Mouse (Mus musculus) heart, postnatal 0 days (tissue): ENCODE data around the gene Tfeb. TPM values are rescaled to one million over a fixed set of nuclear protein-coding genes. Genes with fewer than 3 reads are reported as not detected.
A peak's percentile ranks its signal among the peaks of the same experiment; 100 is the strongest.

Source experiments
- ATAC-seq: fragments of 200-750 bp; cut with Nextera tagmentation; 2 replicates; pipeline ENCODE4 v1.8.0; 2017; ENCODE audit warnings: low read depth, moderate number of reproducible peaks, moderate library complexity; ENCODE audit not compliant: insufficient read depth
- DNase-seq: peaks from one replicate; pipeline ENCODE4 v3.0.0-alpha.2; 2016; ENCODE audit warnings: low spot score
- H3K27ac ChIP-seq: fragments of 300-500 bp; sonication (generic); 2 replicates; pipeline ENCODE4 v1.5.1; 2014; ENCODE audit warnings: low read depth, mild to moderate bottlenecking
- H3K27me3 ChIP-seq: fragments of 300-500 bp; sonication (generic); 2 replicates; pipeline ENCODE4 v1.6.1; 2014; ENCODE audit warnings: low read length, mixed read lengths; ENCODE audit not compliant: control insufficient read depth, insufficient read depth
- H3K36me3 ChIP-seq: fragments of 300-500 bp; sonication (generic); replicated peaks from 2 replicates; pipeline ENCODE4 v1.6.1; 2014; ENCODE audit warnings: low read length, mixed read lengths; ENCODE audit not compliant: control insufficient read depth, insufficient read depth
- H3K4me1 ChIP-seq: fragments of 300-500 bp; sonication (generic); 2 replicates; pipeline ENCODE4 v1.6.1; 2014; ENCODE audit warnings: antibody characterized with exemption; ENCODE audit not compliant: control insufficient read depth, insufficient read depth
- H3K4me2 ChIP-seq: fragments of 300-500 bp; sonication (generic); 2 replicates; pipeline ENCODE4 v1.6.1; 2014; ENCODE audit warnings: low read depth, mild to moderate bottlenecking, low read length, moderate library complexity
- H3K4me3 ChIP-seq: fragments of 300-500 bp; sonication (generic); 2 replicates; pipeline ENCODE4 v1.5.1; 2014; ENCODE audit warnings: low read depth, low read length
- H3K9ac ChIP-seq: fragments of 300-500 bp; sonication (generic); replicated peaks from 2 replicates; pipeline ENCODE4 v1.6.1; 2014; ENCODE audit warnings: low read depth, low read length, mixed read lengths
- H3K9me3 ChIP-seq: fragments of 300-500 bp; sonication (generic); replicated peaks from 2 replicates; pipeline ENCODE4 v1.6.1; 2016; ENCODE audit warnings: low read length; ENCODE audit not compliant: control insufficient read depth
- CTCF ChIP-seq: IDR thresholded peaks from 2 replicates; pipeline ENCODE4 v1.5.1; 2016; ENCODE audit warnings: antibody characterized with exemption, control low read depth, low read depth
- EP300 ChIP-seq: IDR thresholded peaks from 2 replicates; pipeline ENCODE4 v1.6.1; 2016; ENCODE audit warnings: antibody characterized with exemption, low read depth
- WGBS: fragments of 180-500 bp; shearing (Covaris S2); extraction: QIAGEN DNeasy Blood & Tissue Kit; methylation state at CpG from one replicate; pipeline ENCODE4 v1.1.7; 2014; 5-methylcytosine and 5-hydroxymethylcytosine counted together
- polyA plus RNA-seq: library from polyadenylated mRNA; unstranded; fragments of >200 nt; fragmentation: Nextera tagmentation; extraction: Ambion mirVana; gene quantifications from 2 replicates; pipeline ENCODE4 v1.2.1, GENCODE M21; 2015
- total RNA-seq: library from RNA; depleted of rRNA; stranded (reverse); fragments of >200 nt; gene quantifications from 2 replicates; pipeline ENCODE4 v1.2.3, GENCODE M21; 2014; ENCODE audit warnings: low replicate concordance

The Tfeb gene
- total and polyA plus RNA-seq, 2 experiments from 2014 or later, result 27.9 to 42.4 TPM

DNA sequence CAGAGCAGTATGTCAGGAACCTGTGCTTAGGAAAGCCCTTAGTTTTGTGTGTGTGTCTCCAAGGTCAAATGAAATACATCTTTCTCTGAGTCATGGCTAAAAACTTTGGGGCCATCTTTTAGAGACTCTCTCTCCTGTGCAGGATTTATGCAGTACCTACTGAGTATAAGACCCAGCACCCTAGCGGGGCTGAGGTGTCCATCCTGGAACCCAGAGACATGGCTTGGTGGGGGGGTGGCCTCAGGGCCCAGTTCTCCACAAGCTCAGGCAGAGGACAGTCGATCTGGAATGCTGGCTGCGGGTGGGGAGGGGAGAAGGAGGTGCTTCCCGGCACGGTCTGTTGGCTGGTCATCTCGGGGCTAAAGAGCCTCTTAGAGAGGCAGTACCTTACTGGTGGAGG lies 19.5 kb downstream of the Tfeb start:
- TF ChIP-seq EP300 (no peak), CTCF (no peak)
- no peaks in the 10 kb centered on the region for H3K27me3 ChIP-seq
- H3K36me3 ChIP-seq, result peaks cover 8% of the 10 kb centered on the region; the same call in 1 of the 2 replicates
- ATAC-seq (0 out of 2 replicates have a peak, but pooled peaks have one; percentile 3), DNase-seq (no peak)
- H3K9me3 ChIP-seq, result no peaks in the 10 kb centered on the region
- H3K4me2 ChIP-seq, result no peak overlapping the region
- no peak overlapping the region for H3K9ac ChIP-seq
- peak overlapping the region; percentile 43 for H3K27ac ChIP-seq
- 18% methylated on average over 6 of the region's 6 CpGs for WGBS
- H3K4me3 ChIP-seq, result no peak overlapping the region
- H3K4me1 ChIP-seq, result peaks cover 32% of the 10 kb centered on the region

DNA sequence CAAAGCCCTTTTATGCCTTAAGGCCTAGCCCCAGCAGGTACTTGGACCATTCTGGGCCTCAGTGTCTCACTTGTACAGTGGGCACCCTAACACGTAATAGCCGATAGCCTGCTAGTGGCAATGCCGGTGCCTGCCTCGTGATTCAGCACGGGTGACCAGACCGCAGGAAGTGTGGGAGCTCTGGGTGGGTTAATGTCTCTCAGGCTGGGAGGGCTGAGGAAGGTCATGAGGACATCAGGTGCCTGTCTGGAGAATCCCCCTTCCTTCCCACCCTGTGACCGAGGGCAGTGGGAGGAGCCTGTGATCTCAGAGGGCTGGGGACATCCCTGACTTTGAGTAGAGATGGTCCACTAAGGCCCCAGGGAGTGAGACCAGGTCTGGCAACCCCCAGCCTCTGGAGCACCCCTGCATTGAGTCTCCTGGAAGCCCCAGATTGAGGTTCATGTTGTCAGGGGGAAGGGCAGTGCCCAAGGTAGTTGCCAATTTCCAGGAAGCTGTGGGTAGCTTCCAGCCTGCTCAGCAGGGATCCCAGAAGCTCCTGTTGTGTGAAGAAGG lies 20.3 kb downstream of the Tfeb start:
- peak overlapping the region; percentile 43 for H3K27ac ChIP-seq
- no peak overlapping the region for H3K4me3 ChIP-seq
- TF ChIP-seq EP300, result no peak
- TF ChIP-seq CTCF, result no peak
- 67% methylated on average over 7 of the region's 7 CpGs for WGBS
- no peaks in the 10 kb centered on the region for H3K9me3 ChIP-seq
- no peak overlapping the region for H3K9ac ChIP-seq
- H3K36me3 ChIP-seq, result 0 out of 2 replicates have a peak, but pooled peaks cover 1% of the 10 kb centered on the region
- ATAC-seq, result no peak
- H3K27me3 ChIP-seq, result no peaks in the 10 kb centered on the region
- no peak overlapping the region for H3K4me2 ChIP-seq
- H3K4me1 ChIP-seq, result peaks cover 33% of the 10 kb centered on the region
- no peak for DNase-seq

- Histone ChIP-seq H3K36me3 (no peaks in the 10 kb centered on the region), H3K4me1 (peaks cover 47% of the 10 kb centered on the region)
- WGBS, result 39% methylated on average over 15 of the region's 15 CpGs
These were observed 23.0 kb downstream of the Tfeb start for GRCm38 (mm10) chr17:47759702-47760410.

DNA sequence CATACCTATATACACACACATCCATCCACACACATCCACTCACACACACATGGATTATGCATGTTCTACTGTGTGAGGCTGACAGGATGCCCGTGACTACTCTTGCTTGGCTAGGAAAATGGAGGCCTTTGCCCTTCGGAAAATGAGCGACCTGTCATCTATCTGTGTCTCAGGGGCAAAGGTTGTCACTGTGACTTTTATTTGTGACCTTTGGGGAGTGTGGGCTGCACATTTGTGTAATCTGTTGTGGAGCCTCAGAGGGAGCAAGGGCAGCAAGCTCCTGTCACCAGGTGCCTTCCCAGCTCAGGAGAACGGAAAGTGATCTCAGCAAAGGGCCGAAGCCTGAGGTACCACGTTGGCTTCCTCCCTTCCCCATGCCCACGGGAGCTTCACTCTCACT lies 25.2 kb downstream of the Tfeb start:
- TF ChIP-seq EP300 (no peak), CTCF (no peak)
- ATAC-seq, result no peak
- Histone ChIP-seq H3K4me1 (peaks cover 41% of the 10 kb centered on the region), H3K27ac (peak overlapping the region; percentile 88), H3K4me3 (no peak overlapping the region), H3K9me3 (no peaks in the 10 kb centered on the region), H3K27me3 (no peaks in the 10 kb centered on the region), H3K36me3 (0 out of 2 replicates have a peak, but pooled peaks cover 4% of the 10 kb centered on the region), H3K9ac (no peak overlapping the region), H3K4me2 (no peak overlapping the region)
- DNase-seq, result no peak
- 68% methylated on average over 7 of the region's 7 CpGs for WGBS

More at GRCm38 (mm10) chr17:47759702-47760410, 23.0 kb downstream of the Tfeb start:
- peak; percentile 79 for DNase-seq
- no peaks in the 10 kb centered on the region for H3K27me3 ChIP-seq
- TF ChIP-seq CTCF (peak; percentile 69), EP300 (0 out of 2 replicates have a peak, but pooled peaks have one; percentile 61)
- peak overlapping the region; percentile 67 for H3K27ac ChIP-seq
- H3K9me3 ChIP-seq, result no peaks in the 10 kb centered on the region
- H3K4me3 ChIP-seq, result no peak overlapping the region
- peak overlapping the region; percentile 41 for H3K4me2 ChIP-seq
- H3K9ac ChIP-seq, result no peak overlapping the region; the same call in 1 of the 2 replicates
- peak; percentile 74 for ATAC-seq

DNA sequence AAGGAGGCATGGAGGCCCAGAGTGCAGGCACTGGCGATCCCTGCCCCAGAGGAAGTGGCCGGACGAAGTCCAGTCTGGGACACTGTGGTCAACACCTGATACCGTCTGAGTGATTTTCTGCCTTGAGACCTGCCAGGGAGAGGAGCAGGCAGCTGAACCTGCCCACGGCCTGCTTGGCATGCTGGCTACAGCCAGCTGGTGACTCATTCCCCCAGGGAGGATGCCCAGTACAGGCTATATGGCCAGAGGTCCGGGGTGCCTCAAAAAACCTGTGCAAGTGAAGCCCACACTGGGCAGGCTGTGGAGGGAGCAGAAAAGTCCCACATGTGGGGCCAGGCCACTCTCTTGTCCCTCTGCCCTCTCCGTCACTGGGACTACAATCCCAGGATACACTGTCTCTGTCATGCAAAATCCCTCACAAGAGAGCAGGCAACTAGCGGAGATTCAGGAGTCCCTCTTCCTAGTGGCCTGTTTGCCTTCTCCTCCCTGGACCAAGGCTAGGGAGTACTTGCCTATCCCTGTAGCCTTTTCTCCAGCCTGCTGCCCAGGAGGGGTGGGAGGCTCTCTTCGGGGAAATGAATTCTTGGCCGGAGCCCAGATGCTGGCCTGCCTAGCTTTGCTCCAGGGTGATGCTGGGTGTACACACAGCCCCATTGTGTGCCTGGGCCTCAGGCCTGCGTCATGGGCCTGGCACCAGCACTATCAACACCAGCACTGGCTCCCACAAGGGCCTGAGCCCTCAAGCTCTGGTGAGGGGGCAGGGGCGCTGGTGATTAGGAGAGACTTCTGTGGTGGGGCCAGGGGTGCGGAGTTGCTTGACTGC lies 25.9 kb downstream of the Tfeb start:
- 0 out of 2 replicates have a peak overlapping the region, but pooled peaks have one; percentile 28 for H3K9ac ChIP-seq
- no peak overlapping the region for H3K4me2 ChIP-seq
- H3K4me1 ChIP-seq, result peaks cover 36% of the 10 kb centered on the region

More for the DNA sequence above, 25.9 kb downstream of the Tfeb start:
- TF ChIP-seq EP300 (0 out of 2 replicates have a peak, but pooled peaks have one; percentile 36), CTCF (no peak)
- DNase-seq (peak; percentile 86), ATAC-seq (peak; percentile 89)
- WGBS, result 31% methylated on average over 13 of the region's 13 CpGs
- H3K27ac ChIP-seq, result peak overlapping the region; percentile 88
- 0 out of 2 replicates have a peak, but pooled peaks cover 4% of the 10 kb centered on the region for H3K36me3 ChIP-seq
- H3K4me3 ChIP-seq, result no peak overlapping the region
- no peaks in the 10 kb centered on the region for H3K27me3 ChIP-seq
- H3K9me3 ChIP-seq, result no peaks in the 10 kb centered on the region
